20 mouse cellular contexts compared by ENCODE assay signal in genomic region chrX:40350936-40351335, GRCm38 (mm10).
DNase-seq lines count a peak whose midpoint lies in the region; ATAC-seq and TF ChIP-seq lines count a peak whose summit lies in the region.
"Had no signal": no experiment of that assay in that cellular context is flagged by ENCODE, and none has a peak within 500 bp of the region (broad histone marks: within the 10 kb centered on the region; RNA-seq: fewer than 3 reads in every experiment).

No protein-coding gene starts in this region.

- DNase-seq in forebrain, embryonic 14.5 days (ENCODE audit: low spot score), result peak; percentile 46
- DNase-seq in forebrain, embryonic 10.5 days (ENCODE audit: extremely low spot score, low spot score), result no peak
- peak; percentile 6 to 8 for DNase-seq in right cerebral cortex, adult 2 months (ENCODE audit: low spot score in 2 of 2)
- no peak for DNase-seq in right cerebral cortex, postnatal 25 days
- DNase-seq in forebrain, postnatal 0 days, result peak; percentile 27
- DNase-seq in telencephalon, adult 2 months (ENCODE audit: low read depth, low spot score), result peak; percentile 12
- no peak for DNase-seq in adrenal gland, postnatal 14 days
- DNase-seq: B cell, adult 2 months; embryo, embryonic 11 days; heart, adult 2 months; kidney, postnatal 10 days; lung, postnatal 14 days; thymus, adult 2 months had no signal

- ATAC-seq in forebrain, embryonic 14.5 days, result peak; percentile 66; the same call in 1 of the 2 replicates
- peak; percentile 51 for ATAC-seq in forebrain, postnatal 0 days
- no peak for ATAC-seq in activated CD4-positive, CD25-positive, alpha-beta regulatory T cell, adult 4 months
- ATAC-seq: intestine, embryonic 16.5 days; Patski had no signal

- H3K4me2 ChIP-seq in forebrain, embryonic 14.5 days (ENCODE audit: low read length), result no peak overlapping the region
- no peak overlapping the region for H3K4me2 ChIP-seq in forebrain, postnatal 0 days (ENCODE audit: low read depth)
- H3K4me2 ChIP-seq: hindbrain, embryonic 13.5 days; limb, embryonic 13.5 days had no signal

- H3K4me1 ChIP-seq in forebrain, embryonic 14.5 days (ENCODE audit: control insufficient read depth, insufficient read depth, low read length), result no peaks in the 10 kb centered on the region
- H3K4me1 ChIP-seq in forebrain, embryonic 10.5 days, result no peaks in the 10 kb centered on the region
- no peaks in the 10 kb centered on the region for H3K4me1 ChIP-seq in forebrain, postnatal 0 days (ENCODE audit: insufficient read depth)
- H3K4me1 ChIP-seq: hindbrain, embryonic 13.5 days; limb, embryonic 13.5 days had no signal

- no peak overlapping the region for H3K4me3 ChIP-seq in forebrain, embryonic 14.5 days (ENCODE audit: low read depth, low read length)
- H3K4me3 ChIP-seq in forebrain, embryonic 10.5 days, result no peak overlapping the region
- H3K4me3 ChIP-seq in forebrain, postnatal 0 days (ENCODE audit: low read depth, low read length), result no peak overlapping the region
- H3K4me3 ChIP-seq: heart, adult 2 months; hindbrain, embryonic 13.5 days; left cerebral cortex, adult 2 months; limb, embryonic 13.5 days; myocyte had no signal

- no peaks in the 10 kb centered on the region for H3K36me3 ChIP-seq in forebrain, embryonic 14.5 days (ENCODE audit: control insufficient read depth, insufficient read depth, low read length)
- H3K36me3 ChIP-seq in forebrain, embryonic 10.5 days (replicated peaks), result no peaks in the 10 kb centered on the region
- H3K36me3 ChIP-seq in forebrain, postnatal 0 days (ENCODE audit: insufficient read depth), result no peaks in the 10 kb centered on the region
- H3K36me3 ChIP-seq: hindbrain, embryonic 13.5 days; limb, embryonic 13.5 days had no signal

- TF ChIP-seq CTCF in forebrain, postnatal 0 days (IDR thresholded peaks at IDR 0.05; ENCODE audit: low read depth), result no peak

- H3K27me3 ChIP-seq in forebrain, embryonic 14.5 days (replicated peaks; ENCODE audit: control insufficient read depth, insufficient read depth, low read length), result no peaks in the 10 kb centered on the region
- no peaks in the 10 kb centered on the region for H3K27me3 ChIP-seq in forebrain, embryonic 10.5 days (ENCODE audit: poor library complexity, severe bottlenecking)
- H3K27me3 ChIP-seq in forebrain, postnatal 0 days (ENCODE audit: insufficient read depth, low read length), result no peaks in the 10 kb centered on the region
- H3K27me3 ChIP-seq: hindbrain, embryonic 13.5 days; limb, embryonic 13.5 days had no signal

- H3K27ac ChIP-seq in forebrain, embryonic 14.5 days (ENCODE audit: low read depth, low read length), result no peak overlapping the region
- no peak overlapping the region for H3K27ac ChIP-seq in forebrain, embryonic 10.5 days
- no peak overlapping the region for H3K27ac ChIP-seq in forebrain, postnatal 0 days (ENCODE audit: low read depth, low read length)
- H3K27ac ChIP-seq: heart, adult 2 months; hindbrain, embryonic 13.5 days; left cerebral cortex, adult 2 months; limb, embryonic 13.5 days had no signal

- no peaks in the 10 kb centered on the region for H3K9me3 ChIP-seq in forebrain, embryonic 14.5 days (replicated peaks; ENCODE audit: control insufficient read depth, low read length)
- H3K9me3 ChIP-seq in forebrain, embryonic 10.5 days, result no peaks in the 10 kb centered on the region
- no peaks in the 10 kb centered on the region for H3K9me3 ChIP-seq in forebrain, postnatal 0 days (ENCODE audit: low read length)
- H3K9me3 ChIP-seq: hindbrain, embryonic 13.5 days; limb, embryonic 13.5 days had no signal

- 81% methylated on average over 3 of the region's 3 CpGs for WGBS in forebrain, embryonic 14.5 days
- 94% methylated on average over 3 of the region's 3 CpGs for WGBS in forebrain, embryonic 10.5 days
- 72% methylated on average over 3 of the region's 3 CpGs for WGBS in forebrain, postnatal 0 days

- H3K9ac ChIP-seq in forebrain, embryonic 14.5 days (ENCODE audit: low read length), result no peak overlapping the region
- H3K9ac ChIP-seq in forebrain, postnatal 0 days, result no peak overlapping the region
- H3K9ac ChIP-seq: hindbrain, embryonic 13.5 days; limb, embryonic 13.5 days had no signal

Comparison
In these comparisons a context has a peak if more than half of its experiments do, and no peak if none do; other contexts are left out.
1. DNase-seq: peak in forebrain, embryonic 14.5 days (single experiment), right cerebral cortex, adult 2 months (2 of 2), forebrain, postnatal 0 days (single experiment) and telencephalon, adult 2 months (single experiment); none in forebrain, embryonic 10.5 days (single experiment), right cerebral cortex, postnatal 25 days (single experiment) and adrenal gland, postnatal 14 days (single experiment).